Mouse (Mus musculus) midbrain, embryonic 12.5 days (tissue): ENCODE measurements around the gene Pbx3. TPM values are rescaled to one million over a fixed set of nuclear protein-coding genes. Genes with fewer than 3 reads are reported as not detected.

Experiments used
- ATAC-seq: fragments of 200-750 bp; cut with Nextera tagmentation; 2 replicates; pipeline ENCODE4 v1.8.0; 2017; ENCODE audit warnings: low read depth, moderate TSS enrichment, moderate library complexity; ENCODE audit not compliant: low FRiP score
- H3K27ac ChIP-seq: fragments of 300-500 bp; sonication (generic); replicated peaks from 2 replicates; pipeline ENCODE4 v1.5.1; 2016; ENCODE audit warnings: mild to moderate bottlenecking
- H3K27me3 ChIP-seq: fragments of 300-500 bp; sonication (generic); 2 replicates; pipeline ENCODE4 v1.6.1; 2016; ENCODE audit warnings: mild to moderate bottlenecking
- H3K36me3 ChIP-seq: fragments of 300-500 bp; sonication (generic); 2 replicates; pipeline ENCODE4 v1.6.1; 2016
- H3K4me1 ChIP-seq: fragments of 300-500 bp; sonication (generic); 2 replicates; pipeline ENCODE4 v1.6.1; 2016
- H3K4me2 ChIP-seq: fragments of 300-500 bp; sonication (generic); replicated peaks from 2 replicates; pipeline ENCODE4 v1.6.1; 2016; ENCODE audit warnings: mild to moderate bottlenecking, moderate library complexity
- H3K4me3 ChIP-seq: fragments of 300-500 bp; sonication (generic); 2 replicates; pipeline ENCODE4 v1.5.1; 2016; ENCODE audit warnings: mild to moderate bottlenecking
- H3K9ac ChIP-seq: fragments of 300-500 bp; sonication (generic); replicated peaks from 2 replicates; pipeline ENCODE4 v1.6.1; 2016; ENCODE audit warnings: mild to moderate bottlenecking, moderate library complexity
- H3K9me3 ChIP-seq: fragments of 300-500 bp; sonication (generic); 2 replicates; pipeline ENCODE4 v1.6.1; 2016; ENCODE audit warnings: mild to moderate bottlenecking
- WGBS: fragments of 180-500 bp; shearing (Covaris S2); methylation state at CpG from one replicate; pipeline ENCODE4 v1.1.7; 2016; 5-methylcytosine and 5-hydroxymethylcytosine counted together
- polyA plus RNA-seq: library from polyadenylated mRNA; unstranded; fragments of >200 nt; fragmentation: Nextera tagmentation; extraction: Ambion mirVana; gene quantifications from 2 replicates; pipeline ENCODE4 v1.2.1, GENCODE M21; 2016

Pbx3 gene
- polyA plus RNA-seq, result 76.6 and 79.3 TPM in 2 replicates

DNA sequence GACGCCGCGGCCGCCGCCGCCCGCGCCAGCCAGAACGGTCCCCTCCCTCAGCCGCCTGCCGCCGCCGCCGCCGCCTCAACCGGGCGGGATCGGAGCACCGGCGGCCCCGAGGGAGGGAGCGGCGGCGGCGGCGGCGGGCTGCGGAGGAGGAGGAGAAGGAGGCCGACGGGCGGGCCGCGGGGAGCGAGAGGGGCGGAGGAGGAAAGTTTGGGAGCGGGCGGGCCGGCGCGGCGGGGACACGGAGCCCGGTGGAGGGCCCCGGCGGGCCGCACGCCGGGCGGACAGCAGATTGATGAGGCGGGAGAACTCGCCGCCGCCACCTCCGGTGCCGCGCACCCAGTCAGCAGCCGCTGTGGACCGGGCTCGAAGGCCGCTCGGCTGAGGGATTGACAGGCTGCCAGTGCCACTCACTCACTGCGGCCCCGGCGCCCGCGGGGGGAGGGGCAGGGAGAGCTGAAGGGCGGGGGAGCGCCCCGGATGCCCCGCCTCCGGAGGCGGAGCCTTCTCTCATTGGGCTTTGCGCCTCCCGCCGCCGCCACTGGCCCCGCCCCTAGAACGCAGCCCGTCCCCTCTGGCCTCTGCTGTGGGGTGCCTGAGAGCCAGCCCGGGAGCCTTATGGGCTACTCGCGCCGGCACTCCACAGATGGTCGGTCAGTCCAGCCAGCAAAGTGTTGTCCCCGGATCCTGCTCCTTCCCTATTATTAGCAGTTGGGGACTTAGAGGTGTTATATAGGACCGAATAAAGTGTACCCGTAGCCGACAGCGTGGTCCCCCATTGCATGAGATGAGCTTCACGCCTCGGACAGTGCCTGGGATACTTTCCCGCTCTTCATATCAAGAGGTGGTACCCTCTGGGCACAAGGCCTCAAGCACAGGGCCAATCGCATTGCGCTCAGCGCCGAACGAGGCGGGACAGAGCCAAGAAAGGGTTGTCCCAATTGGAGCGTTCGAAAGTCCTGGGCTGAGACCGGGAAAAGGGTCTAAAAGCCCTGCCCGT is at the start of gene Pbx3:
Gene Pbx3 (minus strand): TSS at position 838 of the 997 bp plus-strand sequence.
- H3K4me2 ChIP-seq, result peak within 1 kb of the TSS; percentile 87
- ATAC-seq, result peak; percentile 93
- H3K4me3 ChIP-seq, result peak within 1 kb of the TSS; percentile 89
- WGBS, result under 1% methylated on average over 72 of the region's 102 CpGs
- H3K27me3 ChIP-seq, result 0 out of 2 replicates have a peak, but pooled peaks cover 3% of the 10 kb centered on the region
- peak within 1 kb of the TSS; percentile 99 for H3K27ac ChIP-seq
- H3K4me1 ChIP-seq, result peaks cover 29% of the 10 kb centered on the region
- H3K9ac ChIP-seq, result peak within 1 kb of the TSS; percentile 98
- no peaks in the 10 kb centered on the region for H3K9me3 ChIP-seq
- no peaks in the 10 kb centered on the region for H3K36me3 ChIP-seq

GRCm38 (mm10) chr2:34420256-34420655 is 47.3 kb upstream of the Pbx3 start:
- Histone ChIP-seq H3K27ac (no peak overlapping the region), H3K4me3 (no peak overlapping the region), H3K4me2 (no peak overlapping the region), H3K9ac (no peak overlapping the region), H3K9me3 (no peaks in the 10 kb centered on the region), H3K4me1 (peaks cover 3% of the 10 kb centered on the region; the same call in 1 of the 2 replicates), H3K27me3 (no peaks in the 10 kb centered on the region), H3K36me3 (0 out of 2 replicates have a peak, but pooled peaks cover 12% of the 10 kb centered on the region)
- no peak for ATAC-seq
- WGBS, result 71% methylated on average over 1 of the region's 1 CpGs

- Histone ChIP-seq H3K9ac (no peak overlapping the region), H3K36me3 (no peaks in the 10 kb centered on the region), H3K4me1 (peaks cover 22% of the 10 kb centered on the region), H3K4me2 (no peak overlapping the region), H3K9me3 (no peaks in the 10 kb centered on the region), H3K27me3 (no peaks in the 10 kb centered on the region), H3K27ac (no peak overlapping the region), H3K4me3 (no peak overlapping the region)
- WGBS, result 86% methylated on average over 5 of the region's 5 CpGs
- no peak for ATAC-seq
Observed at GRCm38 (mm10) chr2:34409741-34410340, 36.9 kb upstream of the Pbx3 start.

DNA sequence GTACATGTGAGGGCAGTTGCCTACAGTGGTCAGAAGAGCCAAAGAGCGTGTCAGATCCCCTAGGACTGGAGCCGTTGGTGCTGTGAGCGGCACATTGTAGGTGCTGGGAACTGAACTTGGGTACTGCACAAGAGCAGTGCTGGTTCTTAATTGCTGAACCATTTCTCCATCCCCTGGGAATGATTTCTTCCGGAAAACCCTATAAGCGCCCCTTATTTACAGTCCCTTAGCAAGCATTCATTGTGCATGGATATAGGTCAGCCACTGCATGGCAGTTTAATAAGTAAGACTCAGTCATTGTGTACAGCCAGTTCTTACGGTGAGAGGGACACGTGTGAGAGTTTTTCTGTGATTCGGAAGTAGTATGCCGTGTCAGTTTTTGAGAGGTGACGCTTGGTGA is 35.4 kb upstream of the Pbx3 start:
- Histone ChIP-seq H3K27ac (no peak overlapping the region), H3K4me3 (no peak overlapping the region), H3K4me1 (peaks cover 22% of the 10 kb centered on the region), H3K9ac (0 out of 2 replicates have a peak overlapping the region, but pooled peaks have one; percentile 31), H3K36me3 (no peaks in the 10 kb centered on the region), H3K9me3 (no peaks in the 10 kb centered on the region), H3K4me2 (no peak overlapping the region), H3K27me3 (no peaks in the 10 kb centered on the region)
- 94% methylated on average over 10 of the region's 10 CpGs for WGBS
- ATAC-seq, result no peak

DNA sequence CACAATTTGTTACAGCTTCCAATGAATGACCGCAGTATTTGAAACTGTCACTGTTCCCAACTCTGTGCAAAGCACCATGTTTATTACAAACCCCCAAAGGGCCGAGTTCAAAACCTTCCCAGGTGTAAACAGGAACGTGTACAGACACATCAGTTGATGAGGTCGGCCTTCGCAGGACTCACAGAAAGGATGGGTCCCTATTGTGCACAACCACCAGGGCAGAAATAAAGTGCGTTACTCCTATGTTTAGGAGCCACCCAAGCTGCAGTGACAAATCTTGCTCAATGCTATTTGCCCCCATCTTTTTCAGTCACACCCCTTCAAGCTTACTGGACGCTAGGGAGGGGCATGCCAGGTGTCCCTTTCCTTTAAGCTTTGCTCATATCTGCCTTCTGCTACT is 34.7 kb upstream of the Pbx3 start:
- Histone ChIP-seq H3K9ac (peak overlapping the region; percentile 86), H3K4me1 (peaks cover 22% of the 10 kb centered on the region), H3K9me3 (no peaks in the 10 kb centered on the region), H3K36me3 (no peaks in the 10 kb centered on the region), H3K4me3 (peak overlapping the region; percentile 95), H3K4me2 (peak overlapping the region; percentile 92), H3K27ac (no peak overlapping the region), H3K27me3 (no peaks in the 10 kb centered on the region)
- ATAC-seq, result no peak
- WGBS, result 36% methylated on average over 7 of the region's 7 CpGs

DNA sequence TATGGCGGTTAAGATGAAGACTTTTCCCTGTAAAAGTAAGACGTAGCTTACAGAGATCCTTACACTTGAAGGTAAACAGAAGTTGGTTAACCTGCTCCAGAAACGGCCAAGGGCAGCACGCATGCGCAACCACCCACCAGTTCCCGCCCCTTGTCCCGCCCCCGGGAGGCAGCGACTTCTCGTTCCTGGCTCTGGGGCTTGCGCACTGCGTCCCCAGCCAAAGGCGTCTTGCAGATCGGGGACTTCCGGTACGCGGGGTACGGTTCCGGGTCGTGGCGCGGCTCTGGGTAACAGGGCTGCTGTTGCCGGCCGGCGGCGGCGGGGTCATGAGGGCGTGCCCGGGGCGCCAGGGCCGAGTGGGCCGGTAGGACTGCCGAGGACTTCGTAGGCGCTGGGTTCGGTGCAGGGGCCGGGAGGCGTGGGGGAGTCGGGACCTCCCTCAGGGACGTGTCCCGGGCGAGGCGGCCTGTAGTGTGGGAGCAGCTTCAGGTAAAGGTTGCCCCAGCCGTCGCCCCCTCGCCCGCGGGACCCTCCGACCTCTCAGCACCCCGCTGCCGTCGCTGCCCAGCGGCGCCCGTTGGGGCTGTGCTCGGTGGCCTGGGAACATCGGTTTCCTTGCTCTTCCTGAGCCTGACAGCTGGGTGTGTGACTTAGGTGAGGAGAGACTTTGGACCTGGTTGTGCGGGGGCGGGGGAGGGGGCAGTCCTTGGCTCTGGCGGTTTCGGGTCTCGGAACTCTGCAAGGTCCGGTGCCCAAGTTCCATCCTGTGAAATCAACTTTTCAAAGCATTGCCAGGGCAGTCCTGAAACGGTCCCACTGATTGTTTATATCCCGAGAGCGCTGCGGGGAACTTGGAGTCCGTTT is 33.9 kb upstream of the Pbx3 start, which contains the start of gene Mapkap1:
Gene Mapkap1 (plus strand): TSS at position 171 of the 864 bp plus-strand sequence.
- H3K27ac ChIP-seq, result peak within 1 kb of the TSS; percentile 49; the same call in 1 of the 2 replicates
- ATAC-seq, result peak; percentile 98
- H3K27me3 ChIP-seq, result no peaks in the 10 kb centered on the region
- H3K4me2 ChIP-seq, result peak within 1 kb of the TSS; percentile 92
- peaks cover 22% of the 10 kb centered on the region for H3K4me1 ChIP-seq
- H3K9ac ChIP-seq, result peak within 1 kb of the TSS; percentile 86
- H3K9me3 ChIP-seq, result no peaks in the 10 kb centered on the region
- WGBS, result under 1% methylated on average over 66 of the region's 68 CpGs
- H3K4me3 ChIP-seq, result peak within 1 kb of the TSS; percentile 95
- no peaks in the 10 kb centered on the region for H3K36me3 ChIP-seq

DNA sequence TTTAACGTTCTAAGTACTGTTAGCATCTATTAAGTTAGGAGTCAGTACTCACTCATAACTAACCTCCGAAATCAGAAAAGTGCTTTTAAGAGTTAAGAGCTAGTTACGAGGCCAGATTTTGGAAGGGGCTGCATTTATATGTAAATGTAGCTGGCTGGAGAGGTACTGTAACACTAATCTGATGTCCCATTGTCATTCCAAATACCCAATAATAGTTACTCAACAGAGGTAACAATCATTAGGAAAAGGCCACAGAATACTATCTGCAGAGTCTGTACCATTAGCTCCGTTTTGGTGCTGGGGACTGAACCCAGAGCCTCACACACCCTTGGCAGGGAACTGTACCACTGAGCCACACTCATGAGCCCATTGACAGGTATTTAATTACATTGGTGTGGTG is 26.6 kb upstream of the Pbx3 start:
- Histone ChIP-seq H3K4me1 (no peaks in the 10 kb centered on the region), H3K9me3 (no peaks in the 10 kb centered on the region), H3K4me2 (no peak overlapping the region), H3K4me3 (no peak overlapping the region), H3K36me3 (no peaks in the 10 kb centered on the region), H3K9ac (no peak overlapping the region), H3K27me3 (no peaks in the 10 kb centered on the region), H3K27ac (no peak overlapping the region)
- WGBS, result 58% methylated on average over 4 of the region's 4 CpGs
- ATAC-seq, result no peak

DNA sequence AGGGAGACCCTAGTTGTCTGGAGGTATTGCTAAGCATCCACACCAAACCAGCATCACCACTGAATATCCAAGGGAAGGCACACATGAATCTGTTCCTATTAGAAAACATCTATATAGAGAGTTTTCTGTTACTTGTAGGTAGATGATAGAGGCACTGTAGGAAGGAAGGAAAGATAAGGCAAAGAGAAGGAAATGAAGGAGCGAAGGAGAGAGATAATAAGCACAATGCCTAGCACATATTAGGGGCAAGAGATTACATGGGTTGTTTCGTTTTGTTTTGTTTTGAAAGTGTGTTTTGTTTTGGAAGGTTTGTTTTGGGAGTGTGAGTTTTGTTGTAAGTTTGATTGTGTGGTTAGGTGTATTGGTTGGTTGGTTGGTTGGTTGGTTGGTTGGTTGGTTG is 6.0 kb upstream of the Pbx3 start:
- no peak for ATAC-seq
- Histone ChIP-seq H3K36me3 (no peaks in the 10 kb centered on the region), H3K4me2 (no peak overlapping the region), H3K27me3 (0 out of 2 replicates have a peak, but pooled peaks cover under 1% of the 10 kb centered on the region), H3K4me1 (peaks cover under 1% of the 10 kb centered on the region; the same call in 1 of the 2 replicates), H3K4me3 (no peak overlapping the region), H3K9ac (no peak overlapping the region), H3K9me3 (no peaks in the 10 kb centered on the region), H3K27ac (no peak overlapping the region)
- WGBS, result 86% methylated on average over 2 of the region's 2 CpGs

DNA sequence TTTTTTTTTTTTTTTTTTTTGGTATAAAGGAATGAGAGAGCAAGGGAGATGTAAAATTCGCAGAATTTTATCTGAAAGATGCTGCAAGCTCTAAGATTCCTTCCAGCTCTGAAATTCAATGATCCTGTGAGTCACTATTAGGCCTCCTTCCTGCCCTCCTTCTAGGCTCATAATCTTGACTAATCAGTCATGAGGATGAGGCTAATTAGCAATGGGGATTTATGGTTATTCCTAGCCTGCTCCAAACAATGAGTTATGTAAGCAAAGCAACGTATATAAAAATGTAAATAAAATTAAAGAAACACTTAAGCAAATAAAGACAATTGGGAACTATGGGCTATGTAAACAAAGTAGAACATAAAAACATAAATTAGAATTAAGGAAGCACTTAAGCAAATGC is 1.4 kb upstream of the Pbx3 start:
- no peaks in the 10 kb centered on the region for H3K36me3 ChIP-seq
- ATAC-seq, result no peak
- H3K27ac ChIP-seq, result no peak overlapping the region
- no peaks in the 10 kb centered on the region for H3K9me3 ChIP-seq
- peaks cover 19% of the 10 kb centered on the region for H3K4me1 ChIP-seq
- H3K4me2 ChIP-seq, result no peak overlapping the region
- 0 out of 2 replicates have a peak, but pooled peaks cover 3% of the 10 kb centered on the region for H3K27me3 ChIP-seq
- no peak overlapping the region for H3K4me3 ChIP-seq
- 82% methylated on average over 2 of the region's 2 CpGs for WGBS
- no peak overlapping the region for H3K9ac ChIP-seq

DNA sequence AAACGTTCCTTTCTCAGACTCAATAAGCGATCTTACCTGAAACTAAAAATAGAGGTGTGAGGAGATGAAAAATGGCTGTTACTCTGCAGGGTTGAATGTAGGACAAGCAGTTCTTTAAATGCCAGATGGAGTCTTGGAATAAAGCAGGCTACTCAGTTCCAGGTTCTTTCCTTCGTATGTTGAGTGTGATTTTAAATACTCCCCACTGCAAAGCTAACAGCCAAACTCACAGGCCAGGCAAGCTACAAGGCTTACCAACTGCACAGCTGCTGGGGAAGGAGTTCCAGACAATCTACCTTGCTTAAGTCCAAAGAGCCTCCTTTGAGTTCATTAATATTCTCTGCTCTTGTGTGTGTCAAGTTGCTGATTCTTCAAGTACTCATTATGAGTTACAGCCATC is 944 bp upstream of the Pbx3 start:
- 39% methylated on average over 3 of the region's 3 CpGs for WGBS
- H3K9ac ChIP-seq, result no peak overlapping the region
- no peaks in the 10 kb centered on the region for H3K9me3 ChIP-seq
- H3K36me3 ChIP-seq, result no peaks in the 10 kb centered on the region
- H3K4me2 ChIP-seq, result peak overlapping the region; percentile 87
- H3K4me1 ChIP-seq, result peaks cover 22% of the 10 kb centered on the region
- 0 out of 2 replicates have a peak, but pooled peaks cover 3% of the 10 kb centered on the region for H3K27me3 ChIP-seq
- H3K4me3 ChIP-seq, result no peak overlapping the region
- no peak for ATAC-seq
- no peak overlapping the region for H3K27ac ChIP-seq
